Mouse (Mus musculus) ES-E14 (cell line): ENCODE results near the gene Nup107. TPM values are rescaled to one million over a fixed set of nuclear protein-coding genes. Genes with fewer than 3 reads are reported as not detected.
"Not testable (repeated sequence)": the region's sequence is repeated elsewhere in the genome, so short reads cannot be mapped to it uniquely, and the experiment has no call there.

Experiments
- DNase-seq: peaks from one replicate; pipeline ENCODE4 v3.0.0-alpha.2; 2013; ENCODE audit warnings: low read depth, low spot score
- H3K27ac ChIP-seq: 2 replicates; pipeline ENCODE4 v1.5.1; 2012; ENCODE audit warnings: low read depth, mild to moderate bottlenecking, low read length, moderate library complexity, mixed read lengths; ENCODE audit not compliant: poor library complexity, insufficient read depth, severe bottlenecking
- H3K36me3 ChIP-seq: 2 replicates; pipeline ENCODE4 v1.6.1; 2012; ENCODE audit warnings: mild to moderate bottlenecking, low read length, moderate library complexity, mixed read lengths; ENCODE audit not compliant: control insufficient read depth, poor library complexity, insufficient read depth, severe bottlenecking
- H3K4me1 ChIP-seq, 2 experiments: fragments of 150-350 bp in 1 of 2; sonication (generic) in 1 of 2; 2 replicates each; pipeline ENCODE4 v1.6.1; 2012; ENCODE audit warnings: low read length in 2 of 2, mild to moderate bottlenecking in 1 of 2, mixed read lengths in 1 of 2; ENCODE audit not compliant: control insufficient read depth in 2 of 2, insufficient read depth in 2 of 2, poor library complexity in 1 of 2
- H3K4me3 ChIP-seq, 2 experiments: fragments of 150-350 bp in 1 of 2; sonication (generic) in 1 of 2; 2 replicates each; pipeline ENCODE4 v1.5.1; 2012; ENCODE audit warnings: low read length in 2 of 2, low read depth in 1 of 2, mild to moderate bottlenecking in 1 of 2, mixed read lengths in 1 of 2; ENCODE audit not compliant: insufficient read depth in 1 of 2, poor library complexity in 1 of 2, severe bottlenecking in 1 of 2
- H3K9ac ChIP-seq: 2 replicates; pipeline ENCODE4 v1.6.1; 2012; ENCODE audit warnings: low read depth, mild to moderate bottlenecking, low read length, mixed read lengths; ENCODE audit not compliant: poor library complexity, insufficient read depth, severe bottlenecking
- H3K9me3 ChIP-seq: fragments of 150-350 bp; sonication (generic); 2 replicates; pipeline ENCODE4 v1.6.1; 2012; ENCODE audit warnings: low read depth, mild to moderate bottlenecking, low read length; ENCODE audit not compliant: control insufficient read depth, insufficient read depth
- CHD2 ChIP-seq: IDR thresholded peaks from 2 replicates; pipeline ENCODE4 v1.6.1; 2014; ENCODE audit warnings: mild to moderate bottlenecking, low read depth, low read length, inconsistent platforms
- HCFC1 ChIP-seq: IDR thresholded peaks from 2 replicates; pipeline ENCODE4 v1.6.1; 2012; ENCODE audit warnings: low read length, inconsistent platforms, borderline replicate concordance; ENCODE audit not compliant: insufficient read depth
- MAFK ChIP-seq: IDR thresholded peaks from 2 replicates; pipeline ENCODE4 v1.6.1; 2014; ENCODE audit warnings: mild to moderate bottlenecking, low read depth, low read length, inconsistent platforms; ENCODE audit not compliant: insufficient read depth
- ZC3H11A ChIP-seq: IDR thresholded peaks from 2 replicates; pipeline ENCODE4 v1.6.1; 2012; ENCODE audit warnings: low read depth, mild to moderate bottlenecking, inconsistent platforms, low read length, borderline replicate concordance
- ZNF384 ChIP-seq: IDR thresholded peaks from 2 replicates; pipeline ENCODE4 v1.6.1; 2012; ENCODE audit warnings: low read depth, low read length, inconsistent platforms
- in situ Hi-C, 2 experiments: fragments of 600-800 bp; cut with MboI; formaldehyde crosslinking; loops; one replicate each; pipeline ENCODE4 v1.15.1; 2025; ENCODE audit warnings: low sequenced_read_pairs in 2 of 2, inconsistent platforms in 1 of 2; ENCODE audit not compliant: unreplicated experiment in 2 of 2
- total RNA-seq: library from RNA; depleted of rRNA; stranded (reverse); fragments of 300-350 nt; gene quantifications from 2 replicates; pipeline ENCODE4 v1.2.3, GENCODE M21; 2012

The Nup107 gene
- total RNA-seq, 1 experiment, result 80.8 TPM

- no peak overlapping the region for H3K4me3 ChIP-seq
- no peak overlapping the region for H3K9ac ChIP-seq
- DNase-seq, result no peak
- TF ChIP-seq HCFC1 (no peak), CHD2 (no peak), ZC3H11A (no peak), MAFK (no peak), ZNF384 (no peak)
- no peaks in the 10 kb centered on the region for H3K9me3 ChIP-seq
- no peaks in the 10 kb centered on the region for H3K4me1 ChIP-seq
- in situ Hi-C loops, result no loop called here
- H3K27ac ChIP-seq, result no peak overlapping the region
- peaks cover 56% of the 10 kb centered on the region for H3K36me3 ChIP-seq
Measured at GRCm38 (mm10) chr10:117758749-117759727, 33.5 kb downstream of the Nup107 start.

GRCm38 (mm10) chr10:117758344-117758743 lies 34.2 kb downstream of the Nup107 start:
- in situ Hi-C loops, H3K4me1 ChIP-seq: not testable (repeated sequence)
- peaks cover 51% of the 10 kb centered on the region for H3K36me3 ChIP-seq

DNA sequence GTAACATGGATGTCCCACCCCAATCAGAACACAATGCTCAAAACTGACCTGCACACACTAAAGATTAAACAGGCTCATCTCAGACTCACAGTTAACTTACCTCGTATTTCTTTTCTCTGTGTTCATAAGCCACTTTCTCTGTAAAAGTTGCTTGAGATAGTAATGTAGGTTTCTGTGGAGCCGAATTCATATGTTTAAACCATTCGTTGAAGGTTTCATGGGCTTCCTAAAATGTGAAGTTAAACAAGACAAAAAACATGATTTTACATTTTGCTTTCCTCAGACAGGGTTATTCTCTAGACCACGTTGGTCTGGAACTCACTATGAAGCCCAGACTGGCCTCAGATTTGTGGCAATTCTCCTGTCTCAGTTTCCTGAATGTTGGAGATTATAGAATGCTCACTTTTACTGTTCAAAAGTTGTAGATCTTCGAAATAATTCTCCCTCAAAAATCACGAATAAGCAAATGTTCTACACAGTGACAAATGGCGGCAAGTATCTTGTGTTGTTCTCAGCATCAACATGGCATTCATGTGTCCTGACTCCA lies 34.6 kb downstream of the Nup107 start:
- in situ Hi-C loops, result no loop called here
- H3K36me3 ChIP-seq, result peaks cover 50% of the 10 kb centered on the region

More at GRCm38 (mm10) chr10:117758344-117758743, 34.2 kb downstream of the Nup107 start:
- H3K4me3 ChIP-seq, H3K27ac ChIP-seq, H3K9ac ChIP-seq, H3K9me3 ChIP-seq, DNase-seq: not testable (repeated sequence)

DNA sequence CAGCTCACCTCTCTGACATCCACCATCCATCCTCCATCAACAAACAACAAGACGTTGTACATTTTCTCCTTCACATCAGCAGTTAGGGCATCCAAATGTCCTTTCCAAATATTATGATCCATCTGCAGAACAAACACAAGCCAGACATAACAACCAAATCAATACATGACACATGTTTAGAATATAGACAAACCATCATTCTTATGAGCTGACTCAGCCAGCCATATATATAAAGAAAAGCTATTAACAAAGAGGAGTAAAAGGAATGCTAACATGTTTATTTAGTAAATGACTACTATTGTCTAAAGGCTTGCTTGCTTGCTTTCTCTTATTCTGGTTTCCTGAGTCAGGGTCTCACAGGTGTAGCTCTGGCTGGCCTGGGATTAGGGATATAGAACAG lies 35.2 kb downstream of the Nup107 start:
- Histone ChIP-seq H3K9me3 (no peaks in the 10 kb centered on the region), H3K4me3 (no peak overlapping the region), H3K4me1 (no peaks in the 10 kb centered on the region), H3K9ac (no peak overlapping the region), H3K27ac (no peak overlapping the region), H3K36me3 (peaks cover 48% of the 10 kb centered on the region)
- DNase-seq, result no peak
- TF ChIP-seq CHD2 (no peak), ZC3H11A (no peak)
- in situ Hi-C loops, result no loop called here

More for the DNA sequence above, 34.6 kb downstream of the Nup107 start:
- Histone ChIP-seq H3K9me3 (no peaks in the 10 kb centered on the region), H3K4me1 (no peaks in the 10 kb centered on the region), H3K9ac (no peak overlapping the region), H3K4me3 (no peak overlapping the region), H3K27ac (no peak overlapping the region)
- TF ChIP-seq ZC3H11A, result no peak
- DNase-seq, result no peak

DNA sequence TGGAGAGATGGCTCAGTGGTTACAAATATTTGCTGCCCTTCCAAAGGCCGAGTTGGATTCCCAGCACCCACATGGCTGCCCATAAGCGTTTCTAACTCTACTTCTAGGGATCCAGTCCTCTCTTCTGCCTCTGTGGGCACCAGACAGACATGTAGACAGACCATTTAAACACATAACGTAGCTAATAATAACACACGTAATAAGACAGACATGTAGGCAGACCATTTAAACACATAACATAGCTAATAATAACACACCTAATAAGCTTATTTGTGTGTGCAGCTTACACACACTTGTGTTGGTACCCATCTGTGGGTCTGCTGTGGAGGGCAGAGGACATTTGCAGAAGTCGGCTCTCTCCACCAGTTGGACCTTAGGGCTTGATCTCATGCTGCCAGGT lies 35.7 kb downstream of the Nup107 start:
- Histone ChIP-seq H3K9ac (no peak overlapping the region), H3K36me3 (peaks cover 50% of the 10 kb centered on the region), H3K27ac (no peak overlapping the region), H3K4me3 (no peak overlapping the region), H3K4me1 (no peaks in the 10 kb centered on the region), H3K9me3 (no peaks in the 10 kb centered on the region)
- TF ChIP-seq ZNF384 (no peak), CHD2 (no peak), MAFK (no peak), HCFC1 (no peak), ZC3H11A (no peak)
- DNase-seq, result no peak
- in situ Hi-C loops, result no loop called here
